Mouse (Mus musculus) kidney, adult 2 months (tissue): Measurements from ENCODE around the gene Blvra. TPM values are rescaled to one million over a fixed set of nuclear protein-coding genes. Genes with fewer than 3 reads are reported as not detected.

ENCODE experiments used
- DNase-seq: peaks from one replicate; pipeline ENCODE4 v3.0.0; 2021
- H3K27ac ChIP-seq: fragments of 200-500 bp; 2 replicates; pipeline ENCODE4 v1.5.1; 2012; ENCODE audit warnings: low read depth, low read length, control low read depth, inconsistent platforms; ENCODE audit not compliant: insufficient read depth
- H3K27me3 ChIP-seq: fragments of 200-500 bp; replicated peaks from 2 replicates; pipeline ENCODE4 v1.6.1; 2012; ENCODE audit warnings: mild to moderate bottlenecking, moderate library complexity, low read length, inconsistent platforms; ENCODE audit not compliant: control insufficient read depth, insufficient read depth
- H3K36me3 ChIP-seq: fragments of 200-500 bp; 2 replicates; pipeline ENCODE4 v1.6.1; 2012; ENCODE audit warnings: mild to moderate bottlenecking, moderate library complexity, low read length, inconsistent platforms; ENCODE audit not compliant: control insufficient read depth, insufficient read depth
- H3K4me1 ChIP-seq: fragments of 200-500 bp; 2 replicates; pipeline ENCODE4 v1.6.1; 2011; ENCODE audit warnings: low read length; ENCODE audit not compliant: control insufficient read depth, insufficient read depth
- H3K4me3 ChIP-seq: fragments of 200-500 bp; 2 replicates; pipeline ENCODE4 v1.5.1; 2011; ENCODE audit warnings: mild to moderate bottlenecking, low read depth, low read length, control low read depth; ENCODE audit not compliant: insufficient read depth
- CTCF ChIP-seq: fragments of 200-500 bp; conservative IDR thresholded peaks from 2 replicates; pipeline ENCODE4 v1.5.1; 2011; ENCODE audit warnings: low read depth, mild to moderate bottlenecking, control low read depth, low read length, moderate library complexity, mixed read lengths; ENCODE audit not compliant: insufficient read depth, insufficient read length
- POLR2A ChIP-seq: fragments of 200-500 bp; IDR thresholded peaks from one replicate; pipeline ENCODE4 v1.6.1; 2011; ENCODE audit warnings: low read depth, low read length, control low read depth
- WGBS: fragments of 180-500 bp; shearing (Covaris S2); methylation state at CpG from one replicate; pipeline ENCODE4 v1.1.7; 2018; 5-methylcytosine and 5-hydroxymethylcytosine counted together
- polyA plus RNA-seq: library from polyadenylated mRNA; depleted of rRNA; stranded (reverse); fragments of >200 nt; gene quantifications from 2 replicates; pipeline ENCODE4 v1.2.3, GENCODE M21; 2012; rRNA removed

Blvra gene
- polyA plus RNA-seq, 1 experiment, result 43.3 TPM

GRCm38 (mm10) chr2:127143158-127144063, 72.9 kb downstream of the Blvra start, which contains the start of gene Itpripl1:
Gene Itpripl1, minus strand, starts transcription at chr2:127143442.
- Histone ChIP-seq H3K27ac (peak within 1 kb of the TSS; percentile 68), H3K4me1 (peaks cover 12% of the 10 kb centered on the region), H3K27me3 (no peaks in the 10 kb centered on the region), H3K4me3 (peak within 1 kb of the TSS; percentile 63), H3K36me3 (no peaks in the 10 kb centered on the region)
- 4% methylated on average over 31 of the region's 31 CpGs for WGBS
- DNase-seq, result peak; percentile 95
- TF ChIP-seq POLR2A (no peak), CTCF (no peak)

- H3K27ac ChIP-seq, result no peak overlapping the region
- no peaks in the 10 kb centered on the region for H3K36me3 ChIP-seq
- DNase-seq, result no peak
- no peak for TF ChIP-seq POLR2A
- TF ChIP-seq CTCF, result no peak
- 88% methylated on average over 3 of the region's 3 CpGs for WGBS
- H3K27me3 ChIP-seq, result no peaks in the 10 kb centered on the region
- no peak overlapping the region for H3K4me3 ChIP-seq
- peaks cover 12% of the 10 kb centered on the region for H3K4me1 ChIP-seq
Measured at GRCm38 (mm10) chr2:127145699-127146098, 75.2 kb downstream of the Blvra start.

Other genes starting within 250 kb of the Blvra start
- 10.9 and 13.5 TPM in 2 replicates for gene Trpm7, start 194.4 kb upstream of the Blvra start, polyA plus RNA-seq
- 19.2 and 24.9 TPM in 2 replicates for gene Sppl2a, start 137.4 kb upstream of the Blvra start, polyA plus RNA-seq
- gene Ap4e1, start 61.9 kb upstream of the Blvra start, polyA plus RNA-seq, result 1.8 and 2.4 TPM in 2 replicates
- 0.34 and 0.61 TPM in 2 replicates for gene Ncaph, start 63.3 kb downstream of the Blvra start, polyA plus RNA-seq
- 17.3 and 17.7 TPM in 2 replicates for gene Itpripl1, start 72.8 kb downstream of the Blvra start, polyA plus RNA-seq
- gene 1810024B03Rik, start 137.6 kb downstream of the Blvra start, polyA plus RNA-seq, result 2.8 TPM in 2 replicates
- 45.9 and 46.8 TPM in 2 replicates for gene Snrnp200, start 137.7 kb downstream of the Blvra start, polyA plus RNA-seq
- 101 and 114 TPM in 2 replicates for gene Ciao1, start 177.2 kb downstream of the Blvra start, polyA plus RNA-seq
- 90.0 and 105 TPM in 2 replicates for gene Tmem127, start 177.2 kb downstream of the Blvra start, polyA plus RNA-seq
- gene Stard7, start 199.6 kb downstream of the Blvra start, polyA plus RNA-seq, result 57.2 and 62.2 TPM in 2 replicates